Mouse (Mus musculus) ES-Bruce4 (cell line): Measurements from ENCODE around the gene Sod1. TPM values are rescaled to one million over a fixed set of nuclear protein-coding genes. Genes with fewer than 3 reads are reported as not detected.

Source experiments
- H3K27ac ChIP-seq: 2 replicates; pipeline ENCODE4 v1.5.1; 2012; ENCODE audit warnings: low read length, inconsistent platforms; ENCODE audit not compliant: insufficient read depth
- H3K27me3 ChIP-seq: 2 replicates; pipeline ENCODE4 v1.6.1; 2012; ENCODE audit warnings: mild to moderate bottlenecking, low read length, inconsistent platforms; ENCODE audit not compliant: control insufficient read depth, poor library complexity, insufficient read depth, severe bottlenecking
- H3K36me3 ChIP-seq: 2 replicates; pipeline ENCODE4 v1.6.1; 2012; ENCODE audit warnings: inconsistent platforms, mild to moderate bottlenecking, low read length, moderate library complexity; ENCODE audit not compliant: control insufficient read depth, poor library complexity, insufficient read depth, severe bottlenecking
- H3K4me1 ChIP-seq: one replicate; pipeline ENCODE4 v1.8.1; 2011; ENCODE audit warnings: low read length; ENCODE audit not compliant: control insufficient read depth, insufficient read depth
- H3K4me3 ChIP-seq: 2 replicates; pipeline ENCODE4 v1.5.1; 2011; ENCODE audit warnings: low read depth, mild to moderate bottlenecking, low read length
- H3K9ac ChIP-seq: 2 replicates; pipeline ENCODE4 v1.6.1; 2012; ENCODE audit warnings: low read depth, mild to moderate bottlenecking, inconsistent platforms; ENCODE audit not compliant: poor library complexity, severe bottlenecking
- H3K9me3 ChIP-seq: replicated peaks from 2 replicates; pipeline ENCODE4 v1.6.1; 2012; ENCODE audit warnings: mild to moderate bottlenecking, low read length, inconsistent platforms; ENCODE audit not compliant: control insufficient read depth, poor library complexity, insufficient read depth, severe bottlenecking
- CTCF ChIP-seq: IDR thresholded peaks from one replicate; pipeline ENCODE4 v1.8.1; 2011; ENCODE audit warnings: low read depth, low read length
- EP300 ChIP-seq: IDR thresholded peaks from 2 replicates; pipeline ENCODE4 v1.6.1; 2011; ENCODE audit warnings: low read depth, low read length; ENCODE audit not compliant: insufficient read depth
- POLR2A ChIP-seq: IDR thresholded peaks from one replicate; pipeline ENCODE4 v1.8.1; 2011; ENCODE audit warnings: low read length; ENCODE audit not compliant: insufficient read depth
- polyA plus RNA-seq: library from polyadenylated mRNA; stranded (reverse); fragments of >200 nt; gene quantifications from 2 replicates; pipeline ENCODE4 v1.2.4, GENCODE M21; 2011; ENCODE audit warnings: low read depth; ENCODE audit not compliant: missing spikeins, insufficient read depth, insufficient read length

Sod1 gene
- polyA plus RNA-seq, 1 experiment, result 822 TPM

DNA sequence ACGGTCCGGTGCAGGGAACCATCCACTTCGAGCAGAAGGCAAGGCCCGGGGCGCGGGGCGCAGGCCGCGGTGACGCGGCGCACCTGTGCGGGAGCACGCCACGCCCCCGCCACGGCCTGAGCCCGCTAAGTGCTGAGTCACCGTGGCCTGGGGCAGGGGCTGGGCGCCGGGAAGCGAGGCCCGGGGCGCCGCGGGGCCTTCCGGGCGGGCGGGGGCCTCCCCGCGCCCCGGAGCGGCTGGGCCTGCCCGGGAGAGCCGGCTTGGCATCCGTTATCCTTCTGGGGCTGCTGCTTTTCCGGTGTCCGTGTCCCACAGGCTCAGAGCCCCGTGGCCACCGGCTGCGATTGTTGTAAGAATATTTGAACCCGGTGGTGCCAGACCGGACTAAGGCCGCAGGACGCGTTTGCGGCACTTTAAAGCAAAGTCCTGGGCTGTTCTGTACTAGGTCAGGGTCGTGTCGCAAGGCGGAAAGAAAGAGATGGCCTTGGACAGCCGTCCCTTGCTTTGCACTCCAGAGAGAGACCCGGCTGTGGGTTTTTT lies 408 bp downstream of the Sod1 start:
- H3K36me3 ChIP-seq, result peaks cover 30% of the 10 kb centered on the region
- peak overlapping the region; percentile 35 for H3K27ac ChIP-seq
- TF ChIP-seq EP300 (no peak), POLR2A (no peak), CTCF (no peak)
- H3K9ac ChIP-seq, result peak overlapping the region; percentile 84
- H3K4me1 ChIP-seq, result peaks cover 6% of the 10 kb centered on the region
- H3K4me3 ChIP-seq, result peak overlapping the region; percentile 94
- no peaks in the 10 kb centered on the region for H3K27me3 ChIP-seq
- no peaks in the 10 kb centered on the region for H3K9me3 ChIP-seq

DNA sequence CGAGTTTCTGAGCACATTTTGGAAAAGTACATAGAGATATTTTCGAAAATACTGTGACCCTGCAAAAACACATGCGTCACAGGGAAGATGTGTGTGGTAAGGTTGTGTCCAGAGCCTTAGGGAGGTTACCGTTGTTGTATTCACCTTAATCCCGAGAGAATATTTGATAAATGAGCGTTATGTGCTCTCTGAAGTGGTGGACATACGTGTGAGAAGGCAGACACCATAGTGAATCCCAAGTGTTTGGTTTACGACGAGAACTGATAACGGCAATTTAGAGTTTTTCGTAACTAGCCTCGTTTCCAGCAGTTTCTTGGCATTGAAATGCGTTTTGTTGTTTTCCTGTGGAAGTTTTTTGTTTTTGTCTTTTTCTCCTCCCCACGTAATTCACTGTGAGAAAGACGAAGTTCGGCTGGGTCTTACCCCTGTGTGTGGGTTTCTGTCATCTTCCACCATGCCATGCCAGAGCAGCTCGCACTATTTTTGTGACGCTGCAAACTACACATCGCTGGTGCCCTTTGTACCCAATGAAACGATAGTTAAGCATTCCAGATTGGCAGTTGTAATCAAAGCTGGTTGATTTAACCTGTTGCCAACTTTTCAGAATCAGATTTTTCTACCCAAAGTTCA lies 1.0 kb downstream of the Sod1 start:
- peak overlapping the region; percentile 84 for H3K9ac ChIP-seq
- H3K36me3 ChIP-seq, result peaks cover 36% of the 10 kb centered on the region
- H3K27ac ChIP-seq, result peak overlapping the region; percentile 35
- H3K9me3 ChIP-seq, result no peaks in the 10 kb centered on the region
- no peaks in the 10 kb centered on the region for H3K27me3 ChIP-seq
- peak overlapping the region; percentile 94 for H3K4me3 ChIP-seq
- TF ChIP-seq CTCF (no peak), EP300 (no peak), POLR2A (no peak)
- H3K4me1 ChIP-seq, result peaks cover 6% of the 10 kb centered on the region

- Histone ChIP-seq H3K27me3 (no peaks in the 10 kb centered on the region), H3K4me3 (no peak overlapping the region), H3K4me1 (no peaks in the 10 kb centered on the region), H3K9me3 (no peaks in the 10 kb centered on the region), H3K36me3 (peaks cover 31% of the 10 kb centered on the region), H3K27ac (no peak overlapping the region), H3K9ac (no peak overlapping the region)
- TF ChIP-seq EP300 (no peak), POLR2A (no peak), CTCF (no peak)
These were observed 9.3 kb downstream of the Sod1 start for GRCm38 (mm10) chr16:90229897-90230296.

GRCm38 (mm10) chr16:90231302-90231701 lies 10.7 kb downstream of the Sod1 start:
- Histone ChIP-seq H3K36me3 (peaks cover 18% of the 10 kb centered on the region), H3K4me3 (no peak overlapping the region), H3K9ac (no peak overlapping the region), H3K27me3 (no peaks in the 10 kb centered on the region), H3K27ac (no peak overlapping the region), H3K4me1 (no peaks in the 10 kb centered on the region), H3K9me3 (no peaks in the 10 kb centered on the region)
- no peak for TF ChIP-seq CTCF
- TF ChIP-seq EP300, result no peak

DNA sequence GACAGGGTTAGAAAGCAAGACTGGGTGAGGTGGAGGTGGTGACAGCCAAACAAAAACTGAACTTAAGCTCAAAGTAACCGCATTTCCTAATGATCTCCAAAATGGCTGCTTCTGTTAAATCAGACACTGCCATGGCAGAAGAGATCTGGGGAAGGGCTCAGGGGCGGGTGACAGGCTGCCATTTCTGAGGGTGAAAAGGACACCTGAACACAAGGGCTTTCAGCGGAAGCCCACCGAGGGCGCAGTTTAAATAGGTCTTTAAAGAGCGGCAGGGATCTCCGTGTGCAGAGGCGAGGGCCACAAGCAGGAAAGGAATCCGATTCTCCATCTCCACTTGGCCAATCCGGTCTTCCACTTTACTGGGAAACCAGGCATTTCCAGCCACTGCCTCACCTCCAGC lies 13.1 kb downstream of the Sod1 start:
- H3K9ac ChIP-seq, result no peak overlapping the region
- peaks cover 5% of the 10 kb centered on the region; the same call in 1 of the 2 replicates for H3K36me3 ChIP-seq
- no peak overlapping the region for H3K4me3 ChIP-seq
- no peak overlapping the region for H3K27ac ChIP-seq
- H3K9me3 ChIP-seq, result no peaks in the 10 kb centered on the region
- no peaks in the 10 kb centered on the region for H3K27me3 ChIP-seq
- no peaks in the 10 kb centered on the region for H3K4me1 ChIP-seq
- TF ChIP-seq CTCF, result no peak
- TF ChIP-seq EP300, result no peak
- no peak for TF ChIP-seq POLR2A

- Histone ChIP-seq H3K4me1 (no peaks in the 10 kb centered on the region), H3K9ac (no peak overlapping the region), H3K4me3 (no peak overlapping the region), H3K9me3 (no peaks in the 10 kb centered on the region), H3K27ac (no peak overlapping the region), H3K36me3 (peaks cover 11% of the 10 kb centered on the region), H3K27me3 (no peaks in the 10 kb centered on the region)
- no peak for TF ChIP-seq EP300
- no peak for TF ChIP-seq CTCF
- no peak for TF ChIP-seq POLR2A
These were observed 14.1 kb downstream of the Sod1 start for GRCm38 (mm10) chr16:90234617-90235016.
